Mouse (Mus musculus) G1E-ER4 (cell line): ENCODE data around the gene Olfr531. TPM values are rescaled to one million over a fixed set of nuclear protein-coding genes. Genes with fewer than 3 reads are reported as not detected.

ENCODE experiments used
- GATA1 ChIP-seq: IDR thresholded peaks from one replicate; pipeline ENCODE4 v1.8.0; 2012; ENCODE audit warnings: low read length, inconsistent platforms
- polyA plus RNA-seq: library from polyadenylated mRNA; stranded (reverse); fragments of >175 nt; gene quantifications from 2 replicates; pipeline ENCODE4 v1.2.3, GENCODE M21; 2012

Gene Olfr531
- polyA plus RNA-seq, result not detected in 2 replicates

DNA sequence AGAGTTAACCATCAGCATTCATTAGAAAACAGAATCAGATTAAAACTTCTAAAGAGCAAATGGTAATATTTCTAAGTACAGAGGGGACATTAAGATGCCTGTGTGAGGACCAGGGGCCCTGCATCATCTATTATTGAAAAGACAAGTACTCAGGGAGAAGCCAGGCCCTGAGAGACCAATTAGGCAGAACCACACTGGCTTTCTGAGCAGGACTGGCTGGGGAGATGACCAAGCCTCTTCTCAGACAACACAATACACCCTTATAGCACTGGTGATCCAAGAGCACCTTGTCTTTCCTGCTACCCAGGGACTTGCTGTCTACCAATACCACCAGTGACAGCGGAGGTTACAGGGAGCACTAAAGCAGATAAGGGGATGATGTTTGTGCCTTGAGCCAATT is at the start of gene Olfr531:
TSS of gene Olfr531 (minus strand) at position 101 of the 400 bp plus-strand sequence.
- TF ChIP-seq GATA1, result no peak

DNA sequence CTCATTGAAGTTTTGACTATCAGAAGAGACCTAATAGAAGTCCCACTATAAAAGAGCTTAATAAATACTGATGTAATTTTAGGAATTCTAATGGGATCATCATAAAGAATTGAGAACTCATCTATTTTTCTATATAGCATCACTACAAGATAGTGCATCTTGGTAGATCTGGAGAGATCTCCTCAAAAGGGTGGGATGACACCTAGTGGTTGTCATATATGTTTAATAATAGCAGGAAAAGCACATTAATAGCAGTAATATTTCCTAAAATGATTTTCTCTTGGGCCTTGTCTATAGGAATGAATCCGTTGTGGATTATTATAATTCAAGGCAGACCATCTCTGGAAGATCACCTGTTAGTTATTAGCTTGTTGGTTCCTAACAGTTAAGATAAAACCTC is 40.4 kb upstream of the Olfr531 start:
- TF ChIP-seq GATA1, result no peak

DNA sequence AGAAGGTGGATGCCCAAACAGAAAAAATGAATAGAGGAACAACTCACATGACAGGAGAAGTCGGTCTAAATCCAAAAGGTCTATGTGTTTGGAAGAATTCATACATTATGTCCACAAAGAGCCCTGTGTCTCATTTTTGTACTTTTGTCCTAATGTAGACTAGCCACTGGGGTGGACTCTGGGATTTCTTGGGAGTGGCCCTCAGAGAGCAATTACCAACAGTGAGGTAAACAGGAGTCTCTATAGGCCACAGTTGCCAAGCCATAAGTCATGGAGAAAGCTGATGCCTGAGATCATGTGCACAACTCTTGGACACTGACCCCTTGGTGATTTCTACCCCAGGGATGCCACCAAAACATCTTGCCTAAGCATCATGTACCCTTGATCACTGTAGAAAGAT is 18.8 kb upstream of the Olfr531 start, which contains the start of gene Olfr532:
TSS of gene Olfr532 (minus strand) at position 101 of the 400 bp plus-strand sequence.
- no peak for TF ChIP-seq GATA1

DNA sequence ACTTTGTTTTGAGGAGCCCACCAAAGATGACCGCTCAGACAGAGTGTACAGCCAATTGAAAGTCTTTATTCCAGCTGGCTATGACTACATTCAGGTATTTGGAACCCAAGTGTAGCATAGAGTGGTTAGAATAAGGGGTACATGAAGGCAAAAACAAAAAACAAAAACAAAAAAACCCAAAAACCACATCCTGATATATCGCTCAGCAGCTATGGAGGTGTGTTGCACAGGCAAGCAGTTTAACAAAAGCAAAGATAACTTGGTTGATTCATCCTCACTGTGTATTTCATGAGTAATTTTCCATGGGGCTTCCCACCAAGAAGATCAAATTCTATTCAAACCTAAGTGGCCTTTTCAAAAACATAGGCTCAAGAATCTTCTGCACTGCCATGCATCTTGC is 25.8 kb downstream of the Olfr531 start:
- no peak for TF ChIP-seq GATA1

DNA sequence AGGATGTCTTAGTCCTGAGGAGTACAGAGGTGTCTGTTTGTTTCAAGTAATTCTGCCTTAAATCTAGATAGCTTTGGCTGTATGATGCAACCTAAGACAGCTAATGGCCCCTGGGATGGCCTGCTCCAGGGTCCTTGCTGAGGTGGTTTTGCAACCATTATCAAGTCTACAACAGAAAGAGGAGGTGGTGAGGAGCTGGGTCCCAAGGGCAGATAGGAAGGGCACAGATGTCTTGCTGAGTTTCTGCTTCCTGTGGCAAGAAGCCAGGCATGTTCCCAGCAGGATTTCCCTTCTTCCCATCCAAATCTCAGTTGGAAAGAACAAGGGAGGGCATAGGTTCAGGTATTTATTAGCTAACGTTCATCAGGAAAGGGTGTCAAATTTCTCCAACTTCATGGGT is 26.5 kb downstream of the Olfr531 start, which contains the start of gene Olfr530:
TSS of gene Olfr530 (minus strand) at position 101 of the 400 bp plus-strand sequence.
- TF ChIP-seq GATA1, result no peak

DNA sequence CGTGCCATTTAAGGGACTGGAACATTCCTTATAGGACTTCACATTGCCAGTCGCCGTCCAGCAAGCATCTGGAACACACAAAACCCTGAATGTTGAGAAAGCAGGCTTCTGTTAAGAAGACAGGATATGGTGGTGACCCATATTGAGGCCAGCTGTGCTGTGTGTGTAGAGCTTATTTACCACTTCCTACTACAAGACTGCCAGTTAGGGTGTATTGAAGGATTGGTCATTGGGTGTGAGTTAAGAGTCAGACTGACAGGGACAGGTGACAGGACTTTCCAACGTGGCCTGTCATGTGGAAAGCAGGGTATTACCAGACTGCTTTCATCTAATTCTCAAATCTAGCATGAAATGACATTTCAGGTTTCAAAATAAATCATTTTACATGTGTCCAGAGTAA is 28.4 kb downstream of the Olfr531 start:
- TF ChIP-seq GATA1, result no peak

DNA sequence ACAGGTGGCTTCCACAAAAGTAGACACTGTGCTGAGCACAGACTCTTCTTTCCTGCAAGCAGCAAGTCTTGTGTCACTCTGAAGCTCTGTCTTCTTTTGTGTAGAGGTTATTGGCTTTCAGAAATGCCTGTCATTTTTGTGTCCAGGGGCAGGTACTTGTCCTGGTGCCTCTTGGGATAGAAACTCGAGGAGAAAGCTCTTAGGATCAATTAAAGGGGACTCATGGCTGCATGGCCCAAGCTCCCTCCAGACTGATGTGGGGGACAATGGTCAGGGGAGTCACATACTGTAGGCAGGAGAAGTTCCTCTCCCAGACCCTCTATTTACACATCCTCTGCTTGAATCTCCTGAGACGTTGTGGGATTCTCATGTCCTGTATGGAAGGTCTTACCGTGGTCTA is 41.1 kb downstream of the Olfr531 start, which contains the start of gene Olfr60:
TSS of gene Olfr60 (minus strand) at position 101 of the 400 bp plus-strand sequence.
- TF ChIP-seq GATA1, result no peak

Other genes with a start within 250 kb of the Olfr531 start
- not detected in 2 replicates for gene Sprn, start 248.0 kb downstream of the Olfr531 start, polyA plus RNA-seq
- gene Olfr522, start 238.2 kb downstream of the Olfr531 start, polyA plus RNA-seq, result not detected in 2 replicates
- gene Olfr523, start 229.7 kb downstream of the Olfr531 start, polyA plus RNA-seq, result not detected in 2 replicates
- not detected in 2 replicates for gene Olfr524, start 197.0 kb downstream of the Olfr531 start, polyA plus RNA-seq
- gene Cd163l1, start 184.7 kb downstream of the Olfr531 start, polyA plus RNA-seq, result not detected in 2 replicates
- gene 5830411N06Rik, start 155.6 kb downstream of the Olfr531 start, polyA plus RNA-seq, result not detected in 2 replicates
- not detected in 2 replicates for gene Olfr525, start 82.1 kb downstream of the Olfr531 start, polyA plus RNA-seq
- not detected in 2 replicates for gene Olfr527, start 68.9 kb downstream of the Olfr531 start, polyA plus RNA-seq
- gene Olfr60, start 41.2 kb downstream of the Olfr531 start, polyA plus RNA-seq, result not detected in 2 replicates
- not detected in 2 replicates for gene Olfr530, start 26.6 kb downstream of the Olfr531 start, polyA plus RNA-seq
- gene Olfr532, start 18.7 kb upstream of the Olfr531 start, polyA plus RNA-seq, result not detected in 2 replicates
- gene Olfr533, start 60.5 kb upstream of the Olfr531 start, polyA plus RNA-seq, result not detected in 2 replicates
- not detected in 2 replicates for gene Olfr535, start 81.3 kb upstream of the Olfr531 start, polyA plus RNA-seq
- gene Olfr536, start 104.5 kb upstream of the Olfr531 start, polyA plus RNA-seq, result not detected in 2 replicates
- gene Olfr538, start 165.0 kb upstream of the Olfr531 start, polyA plus RNA-seq, result not detected in 2 replicates
- gene Olfr46, start 198.4 kb upstream of the Olfr531 start, polyA plus RNA-seq, result not detected in 2 replicates
- gene Olfr61, start 226.1 kb upstream of the Olfr531 start, polyA plus RNA-seq, result not detected in 2 replicates
- not detected in 2 replicates for gene Olfr53, start 243.5 kb upstream of the Olfr531 start, polyA plus RNA-seq